Mouse (Mus musculus) lung, adult 2 months (tissue): ENCODE data around the gene Kalrn. TPM values are rescaled to one million over a fixed set of nuclear protein-coding genes. Genes with fewer than 3 reads are reported as not detected.

Experiments used
- DNase-seq: peaks from one replicate; pipeline ENCODE4 v3.0.0; 2022
- H3K4me1 ChIP-seq: fragments of 200-500 bp; 2 replicates; pipeline ENCODE4 v1.6.1; 2011; ENCODE audit warnings: low read length; ENCODE audit not compliant: control insufficient read depth, insufficient read depth
- H3K4me3 ChIP-seq: fragments of 200-500 bp; replicated peaks from 2 replicates; pipeline ENCODE3; 2011; ENCODE audit warnings: low read depth, mild to moderate bottlenecking, control low read depth, low read length; ENCODE audit errors: extremely low read depth
- CTCF ChIP-seq: fragments of 200-500 bp; IDR thresholded peaks from 2 replicates; pipeline ENCODE4 v1.5.1; 2011; ENCODE audit warnings: mild to moderate bottlenecking, low read length, control low read depth; ENCODE audit not compliant: insufficient read depth
- POLR2A ChIP-seq: fragments of 200-500 bp; IDR thresholded peaks from 2 replicates; pipeline ENCODE4 v1.6.1; 2011; ENCODE audit warnings: low read depth, mild to moderate bottlenecking, control low read depth, low read length, borderline replicate concordance; ENCODE audit errors: extremely low read depth
- WGBS: fragments of 180-500 bp; shearing (Covaris S2); methylation state at CpG from one replicate; pipeline ENCODE4 v1.1.7; 2018; 5-methylcytosine and 5-hydroxymethylcytosine counted together
- polyA plus RNA-seq: library from polyadenylated mRNA; depleted of rRNA; stranded (reverse); fragments of >200 nt; gene quantifications from 2 replicates; pipeline ENCODE4 v1.2.3, GENCODE M21; 2012; rRNA removed

Kalrn gene
- 9.7 and 11.8 TPM in 2 replicates for polyA plus RNA-seq

- peak; percentile 86 for DNase-seq
- TF ChIP-seq CTCF (0 out of 2 replicates have a peak, but pooled peaks have one; percentile 26), POLR2A (0 out of 2 replicates have a peak, but pooled peaks have one; percentile 22)
- Histone ChIP-seq H3K4me3 (peak within 1 kb of the TSS; percentile 81), H3K4me1 (no peaks in the 10 kb centered on the region; the same call in 1 of the 2 replicates)
- WGBS = 4% methylated on average over 77 of the region's 84 CpGs
Observed at GRCm38 (mm10) chr16:34573151-34573802, at the start of gene Kalrn. Kalrn (minus strand) TSS chr16:34573532.

GRCm38 (mm10) chr16:34614021-34614420 is 40.7 kb upstream of the Kalrn start:
- WGBS = 66% methylated on average over 2 of the region's 2 CpGs
- no peak overlapping the region for H3K4me3 ChIP-seq
- DNase-seq = no peak
- no peaks in the 10 kb centered on the region for H3K4me1 ChIP-seq
- TF ChIP-seq POLR2A = no peak
- TF ChIP-seq CTCF = no peak

GRCm38 (mm10) chr16:34610137-34610536 is 36.8 kb upstream of the Kalrn start:
- TF ChIP-seq CTCF (no peak), POLR2A (no peak)
- Histone ChIP-seq H3K4me1 (no peaks in the 10 kb centered on the region), H3K4me3 (no peak overlapping the region)
- 70% methylated on average over 1 of the region's 1 CpGs for WGBS
- no peak for DNase-seq

- no peak for DNase-seq
- TF ChIP-seq CTCF (peak; percentile 58), POLR2A (no peak)
- Histone ChIP-seq H3K4me1 (no peaks in the 10 kb centered on the region), H3K4me3 (no peak overlapping the region)
- WGBS = 21% methylated on average over 3 of the region's 3 CpGs
Observed at GRCm38 (mm10) chr16:34605679-34606078, 32.3 kb upstream of the Kalrn start.

- no peak overlapping the region for H3K4me3 ChIP-seq
- DNase-seq = no peak
- no peaks in the 10 kb centered on the region for H3K4me1 ChIP-seq
- 60% methylated on average over 6 of the region's 6 CpGs for WGBS
- TF ChIP-seq CTCF = no peak
- no peak for TF ChIP-seq POLR2A
Observed at GRCm38 (mm10) chr16:34603854-34604253, 30.5 kb upstream of the Kalrn start.

- Histone ChIP-seq H3K4me1 (no peaks in the 10 kb centered on the region), H3K4me3 (no peak overlapping the region)
- 70% methylated on average over 4 of the region's 4 CpGs for WGBS
- TF ChIP-seq POLR2A = no peak
- TF ChIP-seq CTCF = no peak
- DNase-seq = no peak
Observed at GRCm38 (mm10) chr16:34603076-34603475, 29.7 kb upstream of the Kalrn start.

- no peak for TF ChIP-seq POLR2A
- DNase-seq = no peak
- WGBS = 64% methylated on average over 4 of the region's 4 CpGs
- H3K4me3 ChIP-seq = no peak overlapping the region
- no peaks in the 10 kb centered on the region for H3K4me1 ChIP-seq
Observed at GRCm38 (mm10) chr16:34601954-34602353, 28.6 kb upstream of the Kalrn start.

- no peak for DNase-seq
Observed at GRCm38 (mm10) chr16:34595294-34595693, 22.0 kb upstream of the Kalrn start.

GRCm38 (mm10) chr16:34594597-34595262 is 21.4 kb upstream of the Kalrn start:
- Histone ChIP-seq H3K4me1 (peaks cover 6% of the 10 kb centered on the region), H3K4me3 (no peak overlapping the region)
- WGBS = 54% methylated on average over 8 of the region's 8 CpGs
- DNase-seq = no peak
- no peak for TF ChIP-seq CTCF
- no peak for TF ChIP-seq POLR2A

More at GRCm38 (mm10) chr16:34595294-34595693, 22.0 kb upstream of the Kalrn start:
- 15% methylated on average over 3 of the region's 3 CpGs for WGBS
- no peak overlapping the region for H3K4me3 ChIP-seq
- peaks cover 6% of the 10 kb centered on the region for H3K4me1 ChIP-seq
- TF ChIP-seq POLR2A (no peak), CTCF (no peak)

- H3K4me3 ChIP-seq = no peak overlapping the region
- no peak for DNase-seq
- no peak for TF ChIP-seq POLR2A
- no peak for TF ChIP-seq CTCF
- WGBS = 46% methylated on average over 2 of the region's 2 CpGs
- H3K4me1 ChIP-seq = peaks cover 6% of the 10 kb centered on the region
Observed at GRCm38 (mm10) chr16:34592696-34593095, 19.4 kb upstream of the Kalrn start.

GRCm38 (mm10) chr16:34591934-34592333 is 18.6 kb upstream of the Kalrn start:
- 100% methylated on average over 1 of the region's 1 CpGs for WGBS
- no peak for DNase-seq
- Histone ChIP-seq H3K4me3 (no peak overlapping the region), H3K4me1 (peaks cover 6% of the 10 kb centered on the region)
- TF ChIP-seq POLR2A (no peak), CTCF (no peak)
